Comparison of ENCODE assay signal across 21 mouse cellular contexts in the genomic region with DNA sequence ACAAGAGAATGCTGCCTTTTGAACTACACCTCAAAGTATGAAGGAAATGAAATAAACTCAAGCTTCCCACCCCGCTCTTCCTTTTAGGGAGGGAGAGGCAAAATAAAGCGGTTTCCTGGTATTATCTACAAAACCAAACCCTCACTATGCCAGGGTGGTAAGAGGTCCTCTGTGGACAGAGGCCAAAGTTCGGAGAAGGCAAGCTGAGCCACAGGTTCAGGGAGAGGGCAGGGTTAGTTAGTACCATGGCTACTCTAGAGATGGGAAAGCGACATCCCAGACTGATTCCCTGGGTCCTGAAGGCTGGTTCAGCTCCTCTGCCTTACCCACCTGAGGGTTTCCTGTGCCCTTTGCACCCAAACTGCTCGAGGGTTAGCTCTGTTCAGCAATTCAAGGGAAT.
DNase-seq lines count a peak whose midpoint lies in the region; ATAC-seq lines count a peak whose summit lies in the region.
"Had no signal": no experiment of that assay in that cellular context is flagged by ENCODE, and none has a peak within 500 bp of the region (broad histone marks: within the 10 kb centered on the region; RNA-seq: fewer than 3 reads in every experiment).

No protein-coding gene starts in this region.

- no peak overlapping the region for H3K9ac ChIP-seq in kidney, embryonic 16.5 days (replicated peaks; ENCODE audit: low read length)
- no peak overlapping the region for H3K9ac ChIP-seq in intestine, embryonic 16.5 days (ENCODE audit: low read depth, low read length)
- H3K9ac ChIP-seq: embryonic facial prominence, embryonic 13.5 days; forebrain, postnatal 0 days; midbrain, embryonic 15.5 days had no signal

- no peak overlapping the region for H3K4me2 ChIP-seq in kidney, embryonic 16.5 days (replicated peaks; ENCODE audit: low read depth, low read length)
- no peak overlapping the region for H3K4me2 ChIP-seq in intestine, embryonic 16.5 days (ENCODE audit: low read depth, low read length)
- H3K4me2 ChIP-seq: embryonic facial prominence, embryonic 13.5 days; midbrain, embryonic 15.5 days had no signal

- DNase-seq in adrenal gland, adult 2 months: peak; percentile 31
- no peak for DNase-seq in adrenal gland, adult 18-20 months (ENCODE audit: low spot score in 2 of 2)
- peak; percentile 40 for DNase-seq in kidney, adult 18-20 months
- peak; percentile 55 to 66 for DNase-seq in kidney, postnatal 25 days
- no peak for DNase-seq in neural tube, embryonic 10.5 days (ENCODE audit: extremely low spot score, low spot score)
- DNase-seq in thymus, postnatal 25 days: no peak
- DNase-seq: cerebellum, adult 11-12 months; forebrain, postnatal 0 days; gastrocnemius, postnatal 10 days; heart, postnatal 14 days; right cerebral cortex, adult 18-20 months had no signal

- no peaks in the 10 kb centered on the region for H3K9me3 ChIP-seq in kidney, embryonic 16.5 days (ENCODE audit: low read length)
- no peaks in the 10 kb centered on the region for H3K9me3 ChIP-seq in intestine, embryonic 16.5 days (ENCODE audit: control insufficient read depth, low read length)
- H3K9me3 ChIP-seq: embryonic facial prominence, embryonic 13.5 days; heart, embryonic 10.5 days; limb, embryonic 10.5 days; midbrain, embryonic 15.5 days had no signal

- 67% methylated on average over 5 of the region's 5 CpGs for WGBS in kidney, embryonic 16.5 days
- WGBS in intestine, embryonic 16.5 days: 63% methylated on average over 5 of the region's 5 CpGs

- H3K36me3 ChIP-seq in kidney, embryonic 16.5 days (ENCODE audit: insufficient read depth, low read length): 0 out of 2 replicates have a peak, but pooled peaks cover 8% of the 10 kb centered on the region
- H3K36me3 ChIP-seq in intestine, embryonic 16.5 days (ENCODE audit: control insufficient read depth, insufficient read depth, low read length): 0 out of 2 replicates have a peak, but pooled peaks cover 3% of the 10 kb centered on the region
- H3K36me3 ChIP-seq: G1E; midbrain, embryonic 15.5 days had no signal

- no peak for ATAC-seq in kidney, embryonic 16.5 days (ENCODE audit: low FRiP score, low TSS enrichment)
- ATAC-seq in intestine, embryonic 16.5 days: peak; percentile 62
- ATAC-seq: CD4-positive, CD25-positive, alpha-beta regulatory T cell, adult 4 months; forebrain, postnatal 0 days; hindbrain, postnatal 0 days; midbrain, embryonic 15.5 days had no signal

- H3K4me1 ChIP-seq in kidney, embryonic 16.5 days (ENCODE audit: insufficient read depth, low read length): peaks cover 7% of the 10 kb centered on the region
- H3K4me1 ChIP-seq in intestine, embryonic 16.5 days (ENCODE audit: control insufficient read depth, insufficient read depth, low read length): peaks cover 7% of the 10 kb centered on the region; the same call in 1 of the 2 replicates

- no peak overlapping the region for H3K4me3 ChIP-seq in kidney, embryonic 16.5 days (ENCODE audit: low read length)
- H3K4me3 ChIP-seq in intestine, embryonic 16.5 days (ENCODE audit: low read length): no peak overlapping the region
- H3K4me3 ChIP-seq: embryonic facial prominence, embryonic 13.5 days; heart, embryonic 10.5 days; layer of hippocampus, adult 2 months; limb, embryonic 10.5 days; midbrain, embryonic 15.5 days had no signal

- H3K27me3 ChIP-seq in kidney, embryonic 16.5 days (ENCODE audit: insufficient read depth, low read length): no peaks in the 10 kb centered on the region
- H3K27me3 ChIP-seq in intestine, embryonic 16.5 days (replicated peaks; ENCODE audit: control insufficient read depth, insufficient read depth, low read length): no peaks in the 10 kb centered on the region
- H3K27me3 ChIP-seq: embryonic facial prominence, embryonic 13.5 days; midbrain, embryonic 15.5 days had no signal

- no peak overlapping the region for H3K27ac ChIP-seq in kidney, embryonic 16.5 days (ENCODE audit: low read length)
- no peak overlapping the region for H3K27ac ChIP-seq in intestine, embryonic 16.5 days (ENCODE audit: low read length)
- H3K27ac ChIP-seq: embryonic facial prominence, embryonic 13.5 days; heart, embryonic 10.5 days; hindbrain, postnatal 0 days; limb, embryonic 10.5 days; midbrain, embryonic 15.5 days had no signal

Comparison
In these comparisons a context has a peak if more than half of its experiments do, and no peak if none do; other contexts are left out.
1. DNase-seq: peak in adrenal gland, adult 2 months (single experiment), kidney, adult 18-20 months (single experiment) and kidney, postnatal 25 days (2 of 2); none in adrenal gland, adult 18-20 months (0 of 2), neural tube, embryonic 10.5 days (single experiment) and thymus, postnatal 25 days (single experiment).